Mouse (Mus musculus) lung, postnatal 0 days (tissue): ENCODE data around the gene Plagl1.

Experiments
- CTCF ChIP-seq: IDR thresholded peaks from 2 replicates; pipeline ENCODE4 v1.5.1; 2016; ENCODE audit warnings: antibody characterized with exemption, mild to moderate bottlenecking
- EP300 ChIP-seq: IDR thresholded peaks from 2 replicates; pipeline ENCODE4 v1.6.1; 2016; ENCODE audit warnings: antibody characterized with exemption, mild to moderate bottlenecking, control low read depth

DNA sequence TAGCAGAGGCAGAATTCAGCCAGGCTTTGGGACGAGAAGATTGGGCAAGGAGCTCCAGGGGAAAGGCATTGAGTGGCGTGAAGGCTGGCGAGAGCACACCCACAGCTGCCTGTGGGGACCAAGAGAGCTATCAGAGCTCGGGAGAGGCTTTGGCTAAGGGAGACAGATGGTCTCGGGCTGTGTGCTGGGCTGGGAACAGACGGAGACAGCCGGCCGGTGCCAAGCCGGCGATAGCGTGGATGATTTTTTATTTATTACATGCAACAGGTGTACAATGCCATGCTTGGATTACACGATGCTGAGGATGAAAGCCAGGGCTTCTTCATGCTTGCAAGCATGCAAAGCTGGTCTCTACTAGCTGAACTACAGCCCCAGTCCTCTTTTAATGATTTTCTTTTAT, 22.2 kb downstream of the Plagl1 start:
- TF ChIP-seq EP300 (no peak), CTCF (no peak)
